Mouse (Mus musculus): ENCODE measurements around the gene Syt14.

- TF ChIP-seq CTCF (conservative IDR thresholded peaks at IDR 0.05; ENCODE audit: low read length) (no peak), NANOG (IDR thresholded peaks at IDR 0.05; ENCODE audit: borderline replicate concordance, low read length) (no peak)
Measured at GRCm38 (mm10) chr1:192900913-192901312, 134.7 kb downstream of the Syt14 start.

Data from E14TG2a.4 (cell line).